Mouse (Mus musculus) E14TG2a.4 (cell line): ENCODE data around the gene Polr3c.

Experiments
- CTCF ChIP-seq: conservative IDR thresholded peaks from 2 replicates; pipeline ENCODE4 v1.5.1; 2014; ENCODE audit warnings: low read length
- NANOG ChIP-seq: IDR thresholded peaks from 2 replicates; pipeline ENCODE4 v1.6.1; 2014; ENCODE audit warnings: borderline replicate concordance, low read length, mixed read lengths
- POU5F1 ChIP-seq: IDR thresholded peaks from 2 replicates; pipeline ENCODE4 v1.6.1; 2014; ENCODE audit warnings: low read length, borderline replicate concordance

GRCm38 (mm10) chr3:96714286-96714685 is 13.1 kb downstream of the Polr3c start:
- TF ChIP-seq CTCF (no peak), POU5F1 (no peak), NANOG (no peak)
